Mouse (Mus musculus) stomach, embryonic 15.5 days (tissue): ENCODE data around the gene Zan. TPM values are rescaled to one million over a fixed set of nuclear protein-coding genes. Genes with fewer than 3 reads are reported as not detected.

Source experiments
- ATAC-seq: fragments of 200-750 bp; cut with Nextera tagmentation; 2 replicates; pipeline ENCODE4 v1.8.0; 2017; ENCODE audit warnings: low read depth, moderate number of reproducible peaks, moderate TSS enrichment; ENCODE audit not compliant: insufficient read depth, low FRiP score
- H3K27ac ChIP-seq: fragments of 300-500 bp; sonication (generic); 2 replicates; pipeline ENCODE4 v1.5.1; 2015; ENCODE audit warnings: mild to moderate bottlenecking, inconsistent platforms
- H3K27me3 ChIP-seq: fragments of 300-500 bp; sonication (generic); replicated peaks from 2 replicates; pipeline ENCODE4 v1.6.1; 2015; ENCODE audit warnings: inconsistent platforms
- H3K36me3 ChIP-seq: fragments of 300-500 bp; sonication (generic); 2 replicates; pipeline ENCODE4 v1.6.1; 2015; ENCODE audit warnings: inconsistent platforms
- H3K4me1 ChIP-seq: fragments of 300-500 bp; sonication (generic); 2 replicates; pipeline ENCODE4 v1.6.1; 2015; ENCODE audit warnings: inconsistent platforms
- H3K4me2 ChIP-seq: fragments of 300-500 bp; sonication (generic); 2 replicates; pipeline ENCODE4 v1.6.1; 2015; ENCODE audit warnings: mild to moderate bottlenecking, inconsistent platforms
- H3K4me3 ChIP-seq: fragments of 300-500 bp; sonication (generic); replicated peaks from 2 replicates; pipeline ENCODE4 v1.5.1; 2015; ENCODE audit warnings: inconsistent platforms
- H3K9ac ChIP-seq: fragments of 300-500 bp; sonication (generic); 2 replicates; pipeline ENCODE4 v1.6.1; 2015; ENCODE audit warnings: inconsistent platforms
- H3K9me3 ChIP-seq: fragments of 300-500 bp; sonication (generic); 2 replicates; pipeline ENCODE4 v1.6.1; 2016; ENCODE audit warnings: inconsistent platforms
- WGBS: fragments of 180-500 bp; shearing (Covaris S2); methylation state at CpG from one replicate; pipeline ENCODE4 v1.1.7; 2015; 5-methylcytosine and 5-hydroxymethylcytosine counted together
- polyA plus RNA-seq: library from polyadenylated mRNA; unstranded; fragments of >200 nt; fragmentation: Nextera tagmentation; extraction: Ambion mirVana; gene quantifications from 2 replicates; pipeline ENCODE4 v1.2.1, GENCODE M21; 2015

Zan gene
- polyA plus RNA-seq, 1 experiment from 2014 or later, result 0.72 TPM

DNA sequence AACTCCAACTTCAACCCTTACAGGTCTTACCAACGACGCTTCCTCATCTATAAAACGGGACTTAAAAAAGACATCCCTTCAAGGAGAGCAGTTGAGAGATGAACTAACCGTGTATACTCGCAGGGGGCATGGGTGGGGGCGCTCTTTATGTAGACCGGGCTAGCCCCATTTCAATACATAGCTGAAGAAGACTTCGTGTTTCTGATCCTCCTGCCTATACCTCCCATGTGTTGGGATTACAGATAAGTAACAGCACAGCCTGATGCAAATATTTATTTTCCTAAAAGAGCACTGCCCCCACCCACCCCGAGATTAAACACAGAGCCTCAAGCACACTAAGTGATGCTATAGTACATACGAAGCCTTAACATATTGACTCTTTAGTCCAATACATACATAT is 142.5 kb downstream of the Zan start:
- Histone ChIP-seq H3K27ac (0 out of 2 replicates have a peak overlapping the region, but pooled peaks have one; percentile 33), H3K36me3 (no peaks in the 10 kb centered on the region), H3K4me3 (no peak overlapping the region), H3K9ac (no peak overlapping the region), H3K27me3 (no peaks in the 10 kb centered on the region), H3K4me1 (peaks cover 26% of the 10 kb centered on the region), H3K4me2 (peak overlapping the region; percentile 97), H3K9me3 (no peaks in the 10 kb centered on the region)
- 43% methylated on average over 10 of the region's 10 CpGs for WGBS
- ATAC-seq, result no peak

DNA sequence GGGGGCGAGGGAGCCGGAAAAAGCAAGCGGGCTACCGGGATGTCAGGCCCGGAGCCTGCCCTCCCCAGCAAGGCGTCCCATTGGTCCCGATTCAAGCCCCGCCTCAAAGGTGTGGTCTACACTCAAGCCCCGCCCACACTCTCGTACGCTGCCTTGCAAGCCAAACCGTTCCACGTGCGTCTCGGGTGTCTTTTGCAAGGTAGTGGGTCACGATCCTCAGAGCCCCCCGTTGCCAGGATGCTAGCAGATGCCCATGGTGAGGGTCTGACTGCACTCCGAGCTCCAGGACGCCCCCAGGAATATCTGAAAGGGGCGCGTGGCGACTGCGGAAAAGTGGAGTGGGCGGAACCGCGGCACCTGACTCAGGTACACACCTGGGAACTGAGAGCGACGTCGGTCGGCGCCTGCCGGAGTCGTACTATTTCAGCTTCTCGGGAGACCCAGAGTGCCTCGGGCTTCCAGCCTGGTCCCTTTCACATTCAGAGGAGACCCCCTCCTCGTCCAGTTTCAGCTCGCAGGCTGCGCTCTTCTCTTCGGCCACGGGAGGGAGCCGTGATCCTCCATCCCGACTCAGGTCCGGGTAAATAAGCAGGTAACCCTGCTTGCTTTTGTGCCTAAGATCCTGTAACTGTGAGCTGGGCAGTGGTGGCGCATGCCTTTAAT is 143.2 kb downstream of the Zan start, which contains the start of gene Slc12a9:
Gene Slc12a9 (minus strand): TSS at position 86 of the 663 bp plus-strand sequence.
- Histone ChIP-seq H3K4me3 (peak within 1 kb of the TSS; percentile 72), H3K4me1 (peaks cover 22% of the 10 kb centered on the region), H3K36me3 (no peaks in the 10 kb centered on the region), H3K4me2 (peak within 1 kb of the TSS; percentile 97), H3K9me3 (no peaks in the 10 kb centered on the region), H3K27ac (peak within 1 kb of the TSS; percentile 33), H3K9ac (peak within 1 kb of the TSS; percentile 68), H3K27me3 (no peaks in the 10 kb centered on the region)
- under 1% methylated on average over 44 of the region's 44 CpGs for WGBS
- peak; percentile 83 for ATAC-seq

DNA sequence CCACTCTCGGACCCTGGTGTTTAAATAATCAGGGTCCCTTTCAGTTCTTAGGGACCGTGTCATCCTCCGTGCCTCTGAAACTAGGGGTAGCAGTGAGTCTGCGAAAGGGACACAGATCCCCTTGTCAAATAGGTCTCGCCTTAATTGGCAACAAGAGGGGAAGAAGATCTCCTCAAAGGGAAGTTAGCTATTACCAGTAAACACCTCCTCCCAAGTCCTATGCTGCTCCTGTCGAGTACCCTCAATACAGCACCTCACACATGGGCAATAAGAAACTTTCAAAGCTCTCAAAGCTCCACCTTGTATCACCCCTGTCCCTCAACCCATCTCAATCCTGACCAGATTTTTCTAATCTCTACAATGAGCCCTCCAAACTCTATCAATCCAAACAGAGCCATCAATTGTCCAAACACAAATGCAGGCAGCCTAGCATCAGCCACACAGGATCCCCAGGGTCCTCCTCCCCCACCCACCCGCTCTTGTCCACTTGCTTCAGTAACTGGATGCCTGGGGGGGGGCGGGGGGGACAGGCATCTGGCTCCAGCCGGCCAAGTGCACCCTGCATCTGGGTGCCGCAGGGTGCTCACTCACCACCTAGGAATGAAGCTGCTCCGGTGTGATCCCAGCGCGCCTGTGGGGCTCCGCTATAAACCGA is 143.9 kb downstream of the Zan start:
- WGBS, result 18% methylated on average over 15 of the region's 15 CpGs
- ATAC-seq, result no peak
- peak overlapping the region; percentile 33; the same call in 1 of the 2 replicates for H3K27ac ChIP-seq
- peak overlapping the region; percentile 97 for H3K4me2 ChIP-seq
- no peaks in the 10 kb centered on the region for H3K36me3 ChIP-seq
- H3K9me3 ChIP-seq, result no peaks in the 10 kb centered on the region
- H3K9ac ChIP-seq, result peak overlapping the region; percentile 68
- no peaks in the 10 kb centered on the region for H3K27me3 ChIP-seq
- H3K4me3 ChIP-seq, result peak overlapping the region; percentile 72
- peaks cover 22% of the 10 kb centered on the region for H3K4me1 ChIP-seq

DNA sequence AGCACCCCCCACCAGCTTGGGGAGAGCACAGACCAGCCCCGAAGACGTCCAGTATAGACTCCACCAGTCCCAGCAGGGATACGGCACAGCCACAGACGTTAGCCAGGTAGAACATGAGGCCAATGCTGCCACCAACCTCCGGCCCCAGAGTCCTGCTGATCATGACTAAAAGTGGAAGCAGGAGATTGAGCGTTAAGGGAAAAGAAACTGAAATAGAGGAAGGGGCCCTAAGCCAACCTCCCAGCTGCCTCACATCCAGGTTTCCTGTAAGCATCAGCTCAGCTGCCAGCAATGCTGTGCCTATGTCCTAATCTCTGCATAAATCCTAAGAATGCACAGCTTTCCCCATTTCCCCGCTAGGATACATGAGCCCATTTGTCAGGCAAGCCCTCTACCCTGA is 146.0 kb downstream of the Zan start:
- H3K36me3 ChIP-seq, result peaks cover 10% of the 10 kb centered on the region; the same call in 1 of the 2 replicates
- ATAC-seq, result no peak
- H3K27ac ChIP-seq, result no peak overlapping the region
- 84% methylated on average over 7 of the region's 7 CpGs for WGBS
- H3K9ac ChIP-seq, result no peak overlapping the region
- H3K9me3 ChIP-seq, result no peaks in the 10 kb centered on the region
- H3K4me1 ChIP-seq, result peaks cover 22% of the 10 kb centered on the region
- H3K4me2 ChIP-seq, result no peak overlapping the region
- no peak overlapping the region for H3K4me3 ChIP-seq
- no peaks in the 10 kb centered on the region for H3K27me3 ChIP-seq

Other genes starting within 250 kb of the Zan start
- 9.8 and 12.3 TPM in 2 replicates for gene Ache, start 189.5 kb downstream of the Zan start, polyA plus RNA-seq
- gene Ufsp1, start 182.4 kb downstream of the Zan start, polyA plus RNA-seq, result 7.8 and 8.7 TPM in 2 replicates
- 113 and 122 TPM in 2 replicates for gene Srrt, start 169.4 kb downstream of the Zan start, polyA plus RNA-seq
- gene Trip6, start 162.7 kb downstream of the Zan start, polyA plus RNA-seq, result 73.2 and 73.4 TPM in 2 replicates
- gene Slc12a9, start 143.5 kb downstream of the Zan start, polyA plus RNA-seq, result 13.0 and 14.5 TPM in 2 replicates
- gene Ephb4, start 127.0 kb downstream of the Zan start, polyA plus RNA-seq, result 35.5 and 41.4 TPM in 2 replicates
- 52.4 and 54.6 TPM in 2 replicates for gene Pop7, start 25.5 kb upstream of the Zan start, polyA plus RNA-seq
- 10.2 and 12.2 TPM in 2 replicates for gene Gigyf1, start 41.5 kb upstream of the Zan start, polyA plus RNA-seq
- gene Epo, start 56.2 kb upstream of the Zan start, polyA plus RNA-seq, result not detected in 2 replicates
- 359 and 366 TPM in 2 replicates for gene Gnb2, start 56.4 kb upstream of the Zan start, polyA plus RNA-seq
- gene Actl6b, start 76.5 kb upstream of the Zan start, polyA plus RNA-seq, result 4.5 and 5.1 TPM in 2 replicates
- 2.2 and 4.7 TPM in 2 replicates for gene Tfr2, start 92.8 kb upstream of the Zan start, polyA plus RNA-seq
- gene Mospd3, start 124.0 kb upstream of the Zan start, polyA plus RNA-seq, result 30.6 TPM in 2 replicates
- 112 and 115 TPM in 2 replicates for gene Pcolce, start 136.7 kb upstream of the Zan start, polyA plus RNA-seq
- 0.13 and 0.26 TPM in 2 replicates for gene Fbxo24, start 151.9 kb upstream of the Zan start, polyA plus RNA-seq
- gene Lrch4, start 152.1 kb upstream of the Zan start, polyA plus RNA-seq, result 36.0 and 38.5 TPM in 2 replicates
- gene Gm20605, start 152.1 kb upstream of the Zan start, polyA plus RNA-seq, result 6.6 and 9.4 TPM in 2 replicates
- 5.8 and 8.9 TPM in 2 replicates for gene Sap25, start 164.3 kb upstream of the Zan start, polyA plus RNA-seq
- gene Irs3, start 168.7 kb upstream of the Zan start, polyA plus RNA-seq, result 0.06 and 0.09 TPM in 2 replicates
- gene Agfg2, start 207.7 kb upstream of the Zan start, polyA plus RNA-seq, result 18.1 and 23.1 TPM in 2 replicates